Mouse (Mus musculus) megakaryocyte, embryonic 14.5 days (primary cell): Measurements from ENCODE around the gene Knstrn. TPM values are rescaled to one million over a fixed set of nuclear protein-coding genes. Genes with fewer than 3 reads are reported as not detected.

Experiments used
- H3K27me3 ChIP-seq: replicated peaks from 2 replicates; pipeline ENCODE3; 2012; ENCODE audit warnings: inconsistent platforms
- H3K36me3 ChIP-seq: replicated peaks from 2 replicates; pipeline ENCODE3; 2012; ENCODE audit warnings: low read length, inconsistent platforms, mixed read lengths
- H3K4me1 ChIP-seq: 2 replicates; pipeline ENCODE4 v1.6.1; 2012; ENCODE audit warnings: inconsistent platforms
- H3K4me3 ChIP-seq: replicated peaks from 2 replicates; pipeline ENCODE3; 2012; ENCODE audit warnings: moderate library complexity, mild to moderate bottlenecking, inconsistent platforms
- H3K9me3 ChIP-seq: 2 replicates; pipeline ENCODE4 v1.6.1; 2012; ENCODE audit warnings: inconsistent platforms
- FLI1 ChIP-seq: IDR thresholded peaks from 2 replicates; pipeline ENCODE4 v1.6.1; 2012; ENCODE audit warnings: low read length, inconsistent platforms, mixed read lengths
- GATA1 ChIP-seq: IDR thresholded peaks from 3 replicates; pipeline ENCODE4 v1.6.1; 2012; ENCODE audit warnings: mixed read lengths, low read length, inconsistent platforms, borderline replicate concordance
- polyA plus RNA-seq: library from polyadenylated mRNA; stranded (reverse); fragments of >175 nt; gene quantifications from 2 replicates; pipeline ENCODE4 v1.2.3, GENCODE M21; 2012; ENCODE audit warnings: low replicate concordance; ENCODE audit not compliant: insufficient read depth

The Knstrn gene
- polyA plus RNA-seq, 1 experiment = 48.4 TPM

- peaks cover 63% of the 10 kb centered on the region for H3K27me3 ChIP-seq
- H3K4me1 ChIP-seq = peaks cover 8% of the 10 kb centered on the region
- no peak for TF ChIP-seq FLI1
- TF ChIP-seq GATA1 = no peak
- peaks cover 6% of the 10 kb centered on the region for H3K36me3 ChIP-seq
- H3K4me3 ChIP-seq = no peak overlapping the region
- no peaks in the 10 kb centered on the region for H3K9me3 ChIP-seq
These were observed 68.2 kb downstream of the Knstrn start for GRCm38 (mm10) chr2:118881956-118882355.

- peak overlapping the region; percentile 85 for H3K4me3 ChIP-seq
These were observed 69.3 kb downstream of the Knstrn start for GRCm38 (mm10) chr2:118882840-118883679.

DNA sequence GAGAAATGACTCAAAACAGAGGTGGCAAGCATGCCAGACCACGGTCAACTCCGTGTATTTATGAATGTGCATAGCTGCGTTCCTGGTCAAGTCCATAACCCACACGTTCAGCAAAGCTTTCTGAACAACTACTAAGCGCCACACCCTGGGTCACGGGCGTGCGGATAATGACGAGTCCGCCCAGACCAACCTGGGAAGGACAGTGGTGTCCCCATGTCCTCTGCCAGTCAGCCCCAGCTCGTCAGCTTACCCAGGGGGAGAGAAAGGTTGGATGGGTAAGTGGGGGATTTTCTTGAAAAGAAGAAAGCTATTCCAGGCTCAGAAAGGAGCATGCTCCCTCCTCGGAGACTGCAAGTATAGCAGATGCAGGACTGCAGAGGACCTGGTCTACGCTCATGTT, 73.6 kb downstream of the Knstrn start:
- H3K4me3 ChIP-seq = peak overlapping the region; percentile 86
- H3K27me3 ChIP-seq = peaks cover 73% of the 10 kb centered on the region
- H3K36me3 ChIP-seq = no peaks in the 10 kb centered on the region
- peaks cover 34% of the 10 kb centered on the region for H3K4me1 ChIP-seq
- no peaks in the 10 kb centered on the region for H3K9me3 ChIP-seq
- TF ChIP-seq GATA1 (no peak), FLI1 (no peak)

More at GRCm38 (mm10) chr2:118882840-118883679, 69.3 kb downstream of the Knstrn start:
- TF ChIP-seq GATA1 (no peak), FLI1 (no peak)
- H3K9me3 ChIP-seq = no peaks in the 10 kb centered on the region
- H3K4me1 ChIP-seq = peaks cover 16% of the 10 kb centered on the region
- peaks cover 69% of the 10 kb centered on the region for H3K27me3 ChIP-seq
- no peaks in the 10 kb centered on the region for H3K36me3 ChIP-seq

- peak overlapping the region; percentile 86 for H3K4me3 ChIP-seq
- H3K36me3 ChIP-seq = no peaks in the 10 kb centered on the region
- peaks cover 34% of the 10 kb centered on the region for H3K4me1 ChIP-seq
- H3K27me3 ChIP-seq = peaks cover 72% of the 10 kb centered on the region
- no peaks in the 10 kb centered on the region for H3K9me3 ChIP-seq
- TF ChIP-seq GATA1 = no peak
- TF ChIP-seq FLI1 = no peak
These were observed 74.2 kb downstream of the Knstrn start for GRCm38 (mm10) chr2:118887845-118888548.

- H3K36me3 ChIP-seq = no peaks in the 10 kb centered on the region
- TF ChIP-seq FLI1 (no peak), GATA1 (no peak)
- H3K4me1 ChIP-seq = peaks cover 34% of the 10 kb centered on the region
- H3K9me3 ChIP-seq = no peaks in the 10 kb centered on the region
- H3K27me3 ChIP-seq = peaks cover 79% of the 10 kb centered on the region
- H3K4me3 ChIP-seq = no peak overlapping the region
These were observed 77.4 kb downstream of the Knstrn start for GRCm38 (mm10) chr2:118891173-118891572.

DNA sequence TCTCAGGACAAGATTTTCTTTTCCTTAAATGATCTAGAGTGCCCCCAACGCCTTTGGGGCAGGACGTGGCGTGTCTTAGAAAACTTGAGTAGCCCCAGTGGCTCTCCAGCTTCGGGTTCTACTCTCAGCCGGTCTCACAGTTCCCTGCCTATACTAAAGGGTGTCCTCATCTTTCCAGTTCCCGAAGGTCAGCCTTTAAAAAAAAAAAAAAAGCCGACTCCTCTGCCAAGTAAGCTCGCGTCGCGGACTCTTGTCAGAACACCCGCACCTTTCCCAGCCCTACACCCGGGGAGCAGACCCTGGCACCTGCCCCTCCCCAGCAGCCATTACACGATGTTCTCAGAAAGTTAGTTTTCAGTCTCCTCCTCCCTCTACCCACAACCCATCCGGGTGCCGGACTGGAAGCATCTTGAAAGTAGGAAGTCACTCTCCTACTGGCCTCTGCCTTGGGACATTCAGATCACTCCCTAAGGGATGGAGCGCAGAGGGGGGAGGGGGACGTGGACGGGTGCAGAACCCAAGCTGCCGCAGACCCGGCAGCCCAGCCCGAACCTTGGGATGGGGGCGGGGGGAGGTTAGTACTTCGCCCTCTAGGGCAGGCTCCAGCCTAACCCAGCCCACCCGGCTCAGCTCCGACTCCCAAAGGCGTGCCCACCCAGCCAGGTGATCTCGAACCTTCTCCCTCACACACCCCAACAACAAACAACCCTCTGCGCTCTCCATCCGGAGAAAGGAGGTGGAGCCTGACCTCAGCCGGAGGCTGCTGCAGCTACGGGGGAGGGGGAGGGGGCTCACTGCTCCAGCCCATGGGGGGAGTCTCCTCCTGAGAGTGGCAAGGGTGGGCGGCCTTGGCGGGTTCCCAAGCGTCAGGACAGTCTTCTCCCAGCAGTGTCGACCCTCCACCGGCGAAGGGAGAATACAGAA, 82.4 kb downstream of the Knstrn start:
- Histone ChIP-seq H3K36me3 (no peaks in the 10 kb centered on the region), H3K9me3 (no peaks in the 10 kb centered on the region), H3K27me3 (peaks cover 92% of the 10 kb centered on the region), H3K4me1 (peaks cover 61% of the 10 kb centered on the region), H3K4me3 (peak overlapping the region; percentile 92)
- no peak for TF ChIP-seq GATA1
- TF ChIP-seq FLI1 = no peak

GRCm38 (mm10) chr2:118896914-118897291, 83.1 kb downstream of the Knstrn start:
- no peaks in the 10 kb centered on the region for H3K9me3 ChIP-seq
- TF ChIP-seq FLI1 (no peak), GATA1 (no peak)
- no peaks in the 10 kb centered on the region for H3K36me3 ChIP-seq
- peak overlapping the region; percentile 92 for H3K4me3 ChIP-seq
- peaks cover 60% of the 10 kb centered on the region for H3K4me1 ChIP-seq
- H3K27me3 ChIP-seq = peaks cover 89% of the 10 kb centered on the region

DNA sequence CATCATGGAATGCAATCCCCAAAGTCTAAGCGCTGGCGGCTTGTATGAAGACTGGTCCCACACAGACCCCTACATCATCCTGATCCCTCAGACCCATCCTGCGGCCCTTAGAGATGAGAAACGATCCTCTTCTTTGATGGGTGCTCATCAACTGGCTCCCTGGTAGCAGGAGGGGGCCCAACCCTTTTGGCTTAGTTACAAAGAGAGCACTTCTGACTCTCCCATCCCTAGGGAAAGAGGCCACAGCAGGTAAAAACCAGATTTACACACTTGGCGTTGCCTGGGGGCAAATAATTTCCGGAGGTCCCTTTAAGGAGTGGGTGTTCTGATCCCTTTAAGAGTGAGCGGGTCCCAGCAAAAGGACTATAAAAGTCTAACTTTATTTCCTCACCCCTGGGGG, 83.6 kb downstream of the Knstrn start:
- no peaks in the 10 kb centered on the region for H3K9me3 ChIP-seq
- peaks cover 60% of the 10 kb centered on the region for H3K4me1 ChIP-seq
- H3K36me3 ChIP-seq = no peaks in the 10 kb centered on the region
- no peak for TF ChIP-seq GATA1
- no peak for TF ChIP-seq FLI1
- H3K27me3 ChIP-seq = peaks cover 89% of the 10 kb centered on the region
- H3K4me3 ChIP-seq = peak overlapping the region; percentile 92

- H3K36me3 ChIP-seq = no peaks in the 10 kb centered on the region
- peak overlapping the region; percentile 81 for H3K4me3 ChIP-seq
- H3K9me3 ChIP-seq = no peaks in the 10 kb centered on the region
- no peak for TF ChIP-seq FLI1
- no peak for TF ChIP-seq GATA1
- peaks cover 92% of the 10 kb centered on the region for H3K27me3 ChIP-seq
- peaks cover 64% of the 10 kb centered on the region for H3K4me1 ChIP-seq
These were observed 84.0 kb downstream of the Knstrn start for GRCm38 (mm10) chr2:118897808-118898207.
